Mouse (Mus musculus): ENCODE data around the gene Col5a2. TPM values are rescaled to one million over a fixed set of nuclear protein-coding genes. Genes with fewer than 3 reads are reported as not detected.

Col5a2 gene
- polyA plus RNA-seq, 1 experiment, result 0.96 TPM

- Histone ChIP-seq H3K4me1 (ENCODE audit: control insufficient read depth, insufficient read depth, low read length) (no peaks in the 10 kb centered on the region), H3K36me3 (ENCODE audit: control insufficient read depth, insufficient read depth, low read length) (no peaks in the 10 kb centered on the region), H3K27me3 (ENCODE audit: control insufficient read depth, insufficient read depth, low read length) (no peaks in the 10 kb centered on the region), H3K4me3 (ENCODE audit: control insufficient read depth, low read depth, low read length) (no peak overlapping the region), H3K27ac (ENCODE audit: control insufficient read depth, insufficient read depth, low read depth, low read length) (no peak overlapping the region)
- no peak for TF ChIP-seq POLR2A (IDR thresholded peaks at IDR 0.05; ENCODE audit: control insufficient read depth, low read depth, low read length)
- no peak for TF ChIP-seq CTCF (IDR thresholded peaks at IDR 0.05; ENCODE audit: control insufficient read depth, insufficient read depth, insufficient replicate concordance, low read depth, low read length)
Measured at GRCm38 (mm10) chr1:45363274-45363673, 139.8 kb downstream of the Col5a2 start.

DNA sequence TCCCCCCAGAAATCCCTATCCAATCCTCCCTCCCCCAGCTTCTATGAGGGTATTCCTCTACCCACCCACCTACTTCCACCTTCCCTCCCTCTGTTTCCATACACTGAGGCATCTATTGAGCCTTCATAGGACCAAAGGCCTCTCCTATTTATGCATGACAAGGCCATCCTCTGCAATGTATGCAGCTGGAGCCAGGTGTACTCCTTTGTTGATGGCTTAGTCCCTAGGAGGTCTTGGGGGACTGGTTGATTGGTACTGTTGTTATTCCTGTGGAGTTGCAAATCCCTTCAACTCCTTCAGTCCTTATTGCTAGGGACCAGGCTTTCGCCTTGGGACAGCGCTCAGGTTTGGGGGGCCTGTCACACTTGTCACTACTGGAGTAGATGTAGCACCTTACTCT, 143.4 kb downstream of the Col5a2 start:
- H3K36me3 ChIP-seq (ENCODE audit: control insufficient read depth, insufficient read depth, low read length), result no peaks in the 10 kb centered on the region
- H3K4me3 ChIP-seq (ENCODE audit: control insufficient read depth, low read depth, low read length), result no peak overlapping the region
- no peak overlapping the region for H3K27ac ChIP-seq (ENCODE audit: control insufficient read depth, insufficient read depth, low read depth, low read length)
- no peaks in the 10 kb centered on the region for H3K4me1 ChIP-seq (ENCODE audit: control insufficient read depth, insufficient read depth, low read length)
- H3K27me3 ChIP-seq (ENCODE audit: control insufficient read depth, insufficient read depth, low read length), result no peaks in the 10 kb centered on the region
- no peak for TF ChIP-seq CTCF (IDR thresholded peaks at IDR 0.05; ENCODE audit: control insufficient read depth, insufficient read depth, insufficient replicate concordance, low read depth, low read length)

DNA sequence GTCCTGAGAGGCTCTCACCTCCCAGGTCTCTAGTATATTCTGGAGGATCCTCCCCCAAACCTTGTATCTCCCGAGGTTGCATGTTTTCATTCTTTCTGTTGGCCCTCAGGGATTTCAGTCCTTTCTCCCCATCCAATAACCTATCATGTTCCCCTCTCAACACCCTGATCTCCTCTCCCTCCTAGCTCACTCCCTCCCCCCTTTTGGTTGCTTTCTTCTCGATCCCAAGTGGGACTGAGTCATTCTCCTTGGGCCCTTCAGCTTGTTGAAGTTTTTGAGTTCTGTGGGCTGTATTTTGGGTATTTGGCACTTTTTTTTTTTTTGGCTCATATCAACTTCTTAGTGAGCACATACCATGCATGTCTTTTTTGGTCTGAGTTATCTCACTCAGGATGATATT, 143.9 kb downstream of the Col5a2 start:
- H3K4me3 ChIP-seq (ENCODE audit: control insufficient read depth, low read depth, low read length), result no peak overlapping the region
- H3K27me3 ChIP-seq (ENCODE audit: control insufficient read depth, insufficient read depth, low read length), result no peaks in the 10 kb centered on the region
- no peak for TF ChIP-seq POLR2A (IDR thresholded peaks at IDR 0.05; ENCODE audit: control insufficient read depth, low read depth, low read length)
- no peak for TF ChIP-seq CTCF (IDR thresholded peaks at IDR 0.05; ENCODE audit: control insufficient read depth, insufficient read depth, insufficient replicate concordance, low read depth, low read length)
- no peaks in the 10 kb centered on the region for H3K4me1 ChIP-seq (ENCODE audit: control insufficient read depth, insufficient read depth, low read length)
- no peak overlapping the region for H3K27ac ChIP-seq (ENCODE audit: control insufficient read depth, insufficient read depth, low read depth, low read length)
- H3K36me3 ChIP-seq (ENCODE audit: control insufficient read depth, insufficient read depth, low read length), result no peaks in the 10 kb centered on the region

- Histone ChIP-seq H3K27me3 (ENCODE audit: control insufficient read depth, insufficient read depth, low read length) (no peaks in the 10 kb centered on the region), H3K4me1 (ENCODE audit: control insufficient read depth, insufficient read depth, low read length) (no peaks in the 10 kb centered on the region), H3K36me3 (ENCODE audit: control insufficient read depth, insufficient read depth, low read length) (no peaks in the 10 kb centered on the region), H3K4me3 (ENCODE audit: control insufficient read depth, low read depth, low read length) (no peak overlapping the region), H3K27ac (ENCODE audit: control insufficient read depth, insufficient read depth, low read depth, low read length) (no peak overlapping the region)
- TF ChIP-seq POLR2A (IDR thresholded peaks at IDR 0.05; ENCODE audit: control insufficient read depth, low read depth, low read length), result no peak
- no peak for TF ChIP-seq CTCF (IDR thresholded peaks at IDR 0.05; ENCODE audit: control insufficient read depth, insufficient read depth, insufficient replicate concordance, low read depth, low read length)
Measured at GRCm38 (mm10) chr1:45358020-45358419, 145.1 kb downstream of the Col5a2 start.

- Histone ChIP-seq H3K4me3 (ENCODE audit: control insufficient read depth, low read depth, low read length) (no peak overlapping the region), H3K27me3 (ENCODE audit: control insufficient read depth, insufficient read depth, low read length) (no peaks in the 10 kb centered on the region), H3K27ac (ENCODE audit: control insufficient read depth, insufficient read depth, low read depth, low read length) (no peak overlapping the region), H3K4me1 (ENCODE audit: control insufficient read depth, insufficient read depth, low read length) (no peaks in the 10 kb centered on the region), H3K36me3 (ENCODE audit: control insufficient read depth, insufficient read depth, low read length) (no peaks in the 10 kb centered on the region)
- TF ChIP-seq POLR2A (IDR thresholded peaks at IDR 0.05; ENCODE audit: control insufficient read depth, low read depth, low read length) (no peak), CTCF (IDR thresholded peaks at IDR 0.05; ENCODE audit: control insufficient read depth, insufficient read depth, insufficient replicate concordance, low read depth, low read length) (no peak)
Measured at GRCm38 (mm10) chr1:45355944-45356343, 147.1 kb downstream of the Col5a2 start.

GRCm38 (mm10) chr1:45329149-45329548, 173.9 kb downstream of the Col5a2 start:
- TF ChIP-seq POLR2A (IDR thresholded peaks at IDR 0.05; ENCODE audit: control insufficient read depth, low read depth, low read length), result no peak

More at GRCm38 (mm10) chr1:45329149-45329548, 173.9 kb downstream of the Col5a2 start:
- H3K36me3 ChIP-seq (ENCODE audit: control insufficient read depth, insufficient read depth, low read length), result no peaks in the 10 kb centered on the region
- H3K27me3 ChIP-seq (ENCODE audit: control insufficient read depth, insufficient read depth, low read length), result no peaks in the 10 kb centered on the region
- H3K27ac ChIP-seq (ENCODE audit: control insufficient read depth, insufficient read depth, low read depth, low read length), result no peak overlapping the region
- no peak overlapping the region for H3K4me3 ChIP-seq (ENCODE audit: control insufficient read depth, low read depth, low read length)
- peaks cover 3% of the 10 kb centered on the region; the same call in 1 of the 2 replicates for H3K4me1 ChIP-seq (ENCODE audit: control insufficient read depth, insufficient read depth, low read length)

Other genes with a start within 250 kb of the Col5a2 start
- gene Col3a1, start 191.7 kb downstream of the Col5a2 start, polyA plus RNA-seq (2012; rRNA removed), result 16.0 and 16.8 TPM in 2 replicates

Data from testis, adult 2 months (tissue).